Mouse (Mus musculus) erythroblast, embryonic 14.5 days (primary cell): ENCODE data around the gene Acmsd. TPM values are rescaled to one million over a fixed set of nuclear protein-coding genes. Genes with fewer than 3 reads are reported as not detected.

ENCODE experiments used
- H3K27me3 ChIP-seq: 2 replicates; pipeline ENCODE4 v1.6.1; 2012; ENCODE audit warnings: inconsistent platforms; ENCODE audit not compliant: control insufficient read depth
- H3K36me3 ChIP-seq: 2 replicates; pipeline ENCODE4 v1.6.1; 2012; ENCODE audit warnings: mild to moderate bottlenecking, inconsistent platforms; ENCODE audit not compliant: control insufficient read depth
- H3K4me1 ChIP-seq: 2 replicates; pipeline ENCODE4 v1.6.1; 2012; ENCODE audit warnings: inconsistent platforms; ENCODE audit not compliant: control insufficient read depth
- H3K4me3 ChIP-seq: replicated peaks from 2 replicates; pipeline ENCODE3; 2012; ENCODE audit warnings: moderate library complexity, mild to moderate bottlenecking, inconsistent platforms
- H3K9me3 ChIP-seq: 2 replicates; pipeline ENCODE4 v1.6.1; 2012; ENCODE audit warnings: low read length, inconsistent platforms, mixed read lengths; ENCODE audit not compliant: control insufficient read depth
- GATA1 ChIP-seq: IDR thresholded peaks from 2 replicates; pipeline ENCODE4 v1.6.1; 2012; ENCODE audit warnings: low read length, inconsistent platforms, mixed read lengths
- TAL1 ChIP-seq: IDR thresholded peaks from 3 replicates; pipeline ENCODE4 v1.6.1; 2012; ENCODE audit warnings: low read length, inconsistent platforms, mixed read lengths
- polyA plus RNA-seq: library from polyadenylated mRNA; stranded (reverse); fragments of >175 nt; gene quantifications from 2 replicates; pipeline ENCODE4 v1.2.3, GENCODE M21; 2012

The Acmsd gene
- polyA plus RNA-seq, 1 experiment = 0.32 TPM

DNA sequence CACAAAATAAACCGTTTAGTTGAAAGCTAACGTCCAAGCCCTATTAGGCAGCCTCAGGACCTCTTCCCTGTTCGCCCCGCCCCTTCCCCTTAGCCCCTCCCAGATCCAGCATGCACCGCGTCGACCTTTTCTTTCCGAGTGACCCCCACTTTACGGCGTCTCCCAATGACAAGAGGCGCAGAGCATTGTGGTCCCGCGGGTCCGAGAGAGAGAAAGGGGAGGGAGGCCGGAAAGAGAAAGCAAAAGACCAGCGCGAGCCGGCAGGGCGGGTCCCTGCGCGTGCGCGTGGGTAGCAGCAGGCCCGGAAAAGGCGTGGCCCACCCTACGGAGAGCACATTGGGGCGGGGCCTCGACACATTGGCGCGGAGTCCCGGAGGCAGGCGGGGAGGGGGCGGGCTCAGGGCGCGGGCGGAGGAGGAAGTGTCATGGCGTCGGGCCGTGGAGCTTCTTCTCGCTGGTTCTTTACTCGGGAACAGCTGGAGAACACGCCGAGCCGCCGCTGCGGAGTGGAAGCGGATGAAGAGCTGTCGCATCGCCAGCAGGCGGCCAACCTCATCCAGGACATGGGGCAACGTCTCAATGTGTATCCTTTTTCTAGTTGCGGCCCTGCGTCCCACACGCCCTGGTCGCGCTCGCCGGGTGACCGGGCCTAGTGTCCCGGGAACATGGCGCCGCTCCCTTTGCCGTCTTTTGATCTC, 44.7 kb downstream of the Acmsd start, which contains the start of gene Ccnt2:
Gene Ccnt2 (plus strand): TSS at position 362 of the 698 bp plus-strand sequence.
- Histone ChIP-seq H3K9me3 (no peaks in the 10 kb centered on the region), H3K27me3 (no peaks in the 10 kb centered on the region), H3K36me3 (peaks cover 44% of the 10 kb centered on the region), H3K4me3 (peak within 1 kb of the TSS; percentile 87), H3K4me1 (peaks cover 46% of the 10 kb centered on the region)
- TF ChIP-seq GATA1 = no peak
- no peak for TF ChIP-seq TAL1

- Histone ChIP-seq H3K27me3 (no peaks in the 10 kb centered on the region), H3K4me3 (peak overlapping the region; percentile 87), H3K36me3 (peaks cover 49% of the 10 kb centered on the region), H3K4me1 (peaks cover 51% of the 10 kb centered on the region), H3K9me3 (no peaks in the 10 kb centered on the region)
- TF ChIP-seq GATA1 (no peak), TAL1 (no peak)
These were observed 45.3 kb downstream of the Acmsd start for GRCm38 (mm10) chr1:127774501-127774880.

DNA sequence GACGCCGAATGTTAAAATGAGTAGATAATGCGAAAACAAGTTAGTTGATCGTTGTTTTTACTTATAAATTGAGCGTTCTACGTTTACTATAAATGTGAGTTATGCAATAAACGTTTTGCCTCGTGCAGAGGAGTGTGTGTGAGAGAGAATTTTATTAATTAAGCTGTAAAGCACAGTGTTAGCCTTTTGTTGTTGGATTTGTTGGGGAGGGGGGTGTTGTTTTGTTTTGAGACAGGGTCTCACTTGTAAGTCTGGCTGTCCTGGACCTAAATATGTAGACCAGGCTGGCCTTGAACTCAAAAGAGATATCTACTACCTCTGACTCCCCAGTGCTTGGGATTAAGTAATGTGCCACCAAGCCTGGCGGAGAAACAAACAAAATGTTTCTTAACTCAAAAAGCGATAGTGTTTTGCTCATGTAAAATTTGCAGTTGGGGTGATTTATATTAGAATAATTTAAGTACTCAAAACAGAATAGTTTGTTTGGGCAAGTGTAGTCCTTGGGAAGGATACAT, 46.0 kb downstream of the Acmsd start:
- H3K4me1 ChIP-seq = peaks cover 59% of the 10 kb centered on the region
- TF ChIP-seq GATA1 (no peak), TAL1 (no peak)
- H3K9me3 ChIP-seq = no peaks in the 10 kb centered on the region

DNA sequence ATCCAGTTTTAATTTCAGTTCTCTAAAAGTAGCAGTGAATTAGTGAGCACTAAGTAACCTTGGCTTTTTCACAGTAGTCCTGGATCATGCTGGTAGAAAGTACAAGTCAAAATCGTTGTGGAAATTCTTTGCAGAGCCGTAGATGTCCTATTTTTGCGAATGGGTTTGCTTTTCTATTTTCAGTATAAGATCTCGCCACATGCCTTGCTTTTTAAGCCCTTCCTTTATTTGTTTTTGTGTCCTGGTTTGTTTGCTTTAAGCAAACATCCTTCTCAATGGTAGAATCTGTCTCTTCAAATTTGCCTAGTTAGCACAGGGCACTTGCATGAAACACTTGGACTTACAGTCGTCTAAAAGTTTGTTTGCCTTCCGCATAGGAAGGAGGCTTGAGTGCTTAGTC, 47.0 kb downstream of the Acmsd start:
- H3K9me3 ChIP-seq = no peaks in the 10 kb centered on the region
- H3K4me1 ChIP-seq = peaks cover 67% of the 10 kb centered on the region
- H3K4me3 ChIP-seq = peak overlapping the region; percentile 87
- H3K27me3 ChIP-seq = no peaks in the 10 kb centered on the region
- H3K36me3 ChIP-seq = peaks cover 57% of the 10 kb centered on the region
- no peak for TF ChIP-seq TAL1
- TF ChIP-seq GATA1 = no peak

More for the DNA sequence above, 46.0 kb downstream of the Acmsd start:
- peak overlapping the region; percentile 87 for H3K4me3 ChIP-seq
- H3K36me3 ChIP-seq = peaks cover 54% of the 10 kb centered on the region
- no peaks in the 10 kb centered on the region for H3K27me3 ChIP-seq

GRCm38 (mm10) chr1:127778611-127779010, 49.4 kb downstream of the Acmsd start:
- Histone ChIP-seq H3K4me1 (peaks cover 66% of the 10 kb centered on the region), H3K36me3 (peaks cover 69% of the 10 kb centered on the region), H3K27me3 (no peaks in the 10 kb centered on the region), H3K4me3 (no peak overlapping the region), H3K9me3 (no peaks in the 10 kb centered on the region)
- TF ChIP-seq TAL1 (no peak), GATA1 (no peak)

DNA sequence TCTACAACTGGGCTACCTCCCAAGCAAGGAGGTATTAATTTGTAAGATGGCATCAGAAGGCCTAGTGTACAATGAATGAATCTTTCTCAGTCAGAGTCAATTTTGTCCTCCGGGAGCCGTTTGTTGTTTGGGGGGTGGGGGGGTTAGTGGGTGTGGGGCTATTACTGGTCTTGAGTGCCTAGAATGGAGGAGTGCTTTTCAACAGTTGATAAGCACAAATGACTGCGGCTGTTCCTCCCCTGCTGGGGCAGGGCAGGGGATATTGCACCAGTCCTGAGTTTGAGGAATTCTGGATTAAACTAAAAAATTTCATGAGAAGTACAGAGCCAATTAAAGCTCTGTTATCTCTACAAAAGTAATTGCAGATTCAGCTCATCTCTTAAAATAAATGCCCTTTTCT, 50.9 kb downstream of the Acmsd start:
- Histone ChIP-seq H3K9me3 (no peaks in the 10 kb centered on the region), H3K4me3 (no peak overlapping the region), H3K27me3 (no peaks in the 10 kb centered on the region), H3K4me1 (peaks cover 70% of the 10 kb centered on the region), H3K36me3 (peaks cover 81% of the 10 kb centered on the region)
- TF ChIP-seq TAL1 (no peak), GATA1 (no peak)

GRCm38 (mm10) chr1:127780849-127781248, 51.6 kb downstream of the Acmsd start:
- H3K4me3 ChIP-seq = no peak overlapping the region
- H3K9me3 ChIP-seq = no peaks in the 10 kb centered on the region
- H3K27me3 ChIP-seq = no peaks in the 10 kb centered on the region
- TF ChIP-seq GATA1 = no peak
- TF ChIP-seq TAL1 = no peak
- peaks cover 85% of the 10 kb centered on the region for H3K36me3 ChIP-seq
- H3K4me1 ChIP-seq = peaks cover 72% of the 10 kb centered on the region

GRCm38 (mm10) chr1:127783862-127784261, 54.6 kb downstream of the Acmsd start:
- peaks cover 56% of the 10 kb centered on the region for H3K4me1 ChIP-seq

DNA sequence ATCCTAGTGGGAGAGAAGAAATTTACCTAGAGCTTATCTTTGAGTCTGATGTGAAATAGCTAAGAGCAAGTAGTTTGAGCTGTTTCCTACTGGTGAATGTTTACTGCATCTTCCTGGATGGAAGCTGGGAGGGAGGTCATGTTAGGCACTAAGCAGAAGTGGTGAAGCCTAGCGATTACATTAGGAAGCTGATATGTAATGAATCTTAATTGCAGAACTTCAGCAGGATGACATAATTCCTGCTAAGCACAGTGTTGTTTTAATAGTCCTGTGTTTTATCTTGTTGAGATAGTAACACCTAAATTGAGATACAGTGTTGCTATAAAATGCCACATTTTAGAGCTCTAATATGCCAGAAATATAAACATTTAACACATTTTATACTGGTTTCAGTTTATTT, 56.7 kb downstream of the Acmsd start:
- Histone ChIP-seq H3K9me3 (no peaks in the 10 kb centered on the region), H3K4me1 (peaks cover 41% of the 10 kb centered on the region), H3K4me3 (no peak overlapping the region), H3K27me3 (no peaks in the 10 kb centered on the region), H3K36me3 (peaks cover 74% of the 10 kb centered on the region)
- TF ChIP-seq TAL1 (no peak), GATA1 (no peak)

More at GRCm38 (mm10) chr1:127783862-127784261, 54.6 kb downstream of the Acmsd start:
- H3K4me3 ChIP-seq = no peak overlapping the region
- H3K27me3 ChIP-seq = no peaks in the 10 kb centered on the region
- TF ChIP-seq TAL1 (no peak), GATA1 (no peak)
- H3K9me3 ChIP-seq = no peaks in the 10 kb centered on the region
- H3K36me3 ChIP-seq = peaks cover 78% of the 10 kb centered on the region
